Mouse (Mus musculus) G1E (cell line): ENCODE results near the gene Ptprg.

Experiments
- CTCF ChIP-seq: IDR thresholded peaks from 2 replicates; pipeline ENCODE4 v1.5.1; 2012; ENCODE audit warnings: low read depth, low read length, inconsistent platforms, mixed read lengths
- TAL1 ChIP-seq: conservative IDR thresholded peaks from 2 replicates; pipeline ENCODE4 v1.6.1; 2012; ENCODE audit warnings: low read depth, low read length, inconsistent platforms, mixed read lengths

GRCm38 (mm10) chr14:12105593-12105992 lies 552.3 kb downstream of the Ptprg start:
- TF ChIP-seq CTCF (no peak), TAL1 (no peak)
